Mouse (Mus musculus): ENCODE measurements around the gene Ctsl.

GRCm38 (mm10) chr13:64399906-64400305, 29.2 kb upstream of the Ctsl start:
- TF ChIP-seq EP300 (IDR thresholded peaks at IDR 0.05; ENCODE audit: low read depth) = no peak
- no peak for TF ChIP-seq CTCF (IDR thresholded peaks at IDR 0.05; ENCODE audit: low read depth)

All from heart, postnatal 0 days (tissue).